Mouse (Mus musculus): ENCODE measurements around the gene Cdk2ap2.
"Not testable (repeated sequence)": the region's sequence is repeated elsewhere in the genome, so short reads cannot be mapped to it uniquely, and the experiment has no call there.

Gene Cdk2ap2

GRCm38 (mm10) chr19:4068242-4068641 lies 28.7 kb upstream of the Cdk2ap2 start:
- DNase-seq (ENCODE audit: extremely low spot score) = not testable (repeated sequence)

- DNase-seq (ENCODE audit: extremely low spot score) = no peak
These were observed 28.1 kb upstream of the Cdk2ap2 start for GRCm38 (mm10) chr19:4068717-4069410.

GRCm38 (mm10) chr19:4070311-4070710 lies 26.7 kb upstream of the Cdk2ap2 start:
- DNase-seq (ENCODE audit: extremely low spot score) = no peak

GRCm38 (mm10) chr19:4070756-4071155 lies 26.2 kb upstream of the Cdk2ap2 start:
- no peak for DNase-seq (ENCODE audit: extremely low spot score)

GRCm38 (mm10) chr19:4071406-4071805 lies 25.6 kb upstream of the Cdk2ap2 start:
- no peak for DNase-seq (ENCODE audit: extremely low spot score)

- DNase-seq (ENCODE audit: extremely low spot score) = no peak
These were observed 24.1 kb upstream of the Cdk2ap2 start for GRCm38 (mm10) chr19:4072706-4073424.

GRCm38 (mm10) chr19:4075531-4075930 lies 21.5 kb upstream of the Cdk2ap2 start:
- DNase-seq (ENCODE audit: extremely low spot score) = no peak

- DNase-seq (ENCODE audit: extremely low spot score) = no peak
These were observed 17.4 kb upstream of the Cdk2ap2 start for GRCm38 (mm10) chr19:4079594-4079993.

- no peak for DNase-seq (ENCODE audit: extremely low spot score)
These were observed 16.4 kb upstream of the Cdk2ap2 start for GRCm38 (mm10) chr19:4080511-4081009.

- DNase-seq (ENCODE audit: extremely low spot score) = no peak
These were observed 15.6 kb upstream of the Cdk2ap2 start, which contains the start of gene Cabp2 for GRCm38 (mm10) chr19:4081394-4081793. Gene Cabp2 (plus strand): TSS chr19:4081578.

GRCm38 (mm10) chr19:4082219-4082965 lies 14.6 kb upstream of the Cdk2ap2 start:
- no peak for DNase-seq (ENCODE audit: extremely low spot score)

- DNase-seq (ENCODE audit: extremely low spot score) = no peak
These were observed 13.7 kb upstream of the Cdk2ap2 start for GRCm38 (mm10) chr19:4083316-4083715.

- DNase-seq (ENCODE audit: extremely low spot score) = no peak
These were observed 13.2 kb upstream of the Cdk2ap2 start for GRCm38 (mm10) chr19:4083826-4084225.

- no peak for DNase-seq (ENCODE audit: extremely low spot score)
These were observed 12.0 kb upstream of the Cdk2ap2 start for GRCm38 (mm10) chr19:4084984-4085383.

- DNase-seq (ENCODE audit: extremely low spot score) = no peak
These were observed 10.8 kb upstream of the Cdk2ap2 start for GRCm38 (mm10) chr19:4086156-4086555.

GRCm38 (mm10) chr19:4087090-4087489 lies 9.9 kb upstream of the Cdk2ap2 start:
- DNase-seq (ENCODE audit: extremely low spot score) = no peak

GRCm38 (mm10) chr19:4088146-4088545 lies 8.8 kb upstream of the Cdk2ap2 start:
- no peak for DNase-seq (ENCODE audit: extremely low spot score)

- DNase-seq (ENCODE audit: extremely low spot score) = no peak
These were observed 7.9 kb upstream of the Cdk2ap2 start for GRCm38 (mm10) chr19:4089128-4089527.

GRCm38 (mm10) chr19:4090446-4090845 lies 6.5 kb upstream of the Cdk2ap2 start:
- no peak for DNase-seq (ENCODE audit: extremely low spot score)

GRCm38 (mm10) chr19:4091383-4091782 lies 5.6 kb upstream of the Cdk2ap2 start:
- no peak for DNase-seq (ENCODE audit: extremely low spot score)

- no peak for DNase-seq (ENCODE audit: extremely low spot score)
These were observed 4.2 kb upstream of the Cdk2ap2 start for GRCm38 (mm10) chr19:4092750-4093149.

- DNase-seq (ENCODE audit: extremely low spot score) = no peak
These were observed 3.2 kb upstream of the Cdk2ap2 start for GRCm38 (mm10) chr19:4093772-4094171.

Measured in embryo, embryonic 9.5 days (tissue).